In genomic region chr6:32920091-32920490, GRCm38 (mm10) we compare ENCODE assay signal across 25 mouse cellular contexts.
A peak's percentile ranks its signal among the peaks of the same experiment; 100 is the strongest.
DNase-seq lines count a peak whose midpoint lies in the region; TF ChIP-seq lines count a peak whose summit lies in the region.
"Had no signal": no experiment of that assay in that cellular context is flagged by ENCODE, and none has a peak within 500 bp of the region (broad histone marks: within the 10 kb centered on the region; RNA-seq: fewer than 3 reads in every experiment).

No protein-coding gene starts in this region.

- WGBS in midbrain, embryonic 10.5 days = 86% methylated on average over 2 of the region's 2 CpGs

- no peaks in the 10 kb centered on the region for H3K4me1 ChIP-seq in embryonic fibroblast, embryonic 13.5 days (ENCODE audit: control insufficient read depth, insufficient read depth, low read length)
- H3K4me1 ChIP-seq in midbrain, embryonic 10.5 days = no peaks in the 10 kb centered on the region
- H3K4me1 ChIP-seq: embryonic facial prominence, embryonic 15.5 days; forebrain, embryonic 15.5 days; midbrain, embryonic 15.5 days; neural tube, embryonic 12.5 days had no signal

- H3K27ac ChIP-seq in embryonic fibroblast, embryonic 13.5 days (ENCODE audit: insufficient read depth, low read length) = peak overlapping the region; percentile 37; the same call in 1 of the 2 replicates
- H3K27ac ChIP-seq in midbrain, embryonic 10.5 days (replicated peaks) = no peak overlapping the region
- H3K27ac ChIP-seq: embryonic facial prominence, embryonic 15.5 days; forebrain, embryonic 15.5 days; hindbrain, postnatal 0 days; liver, embryonic 12.5 days; midbrain, embryonic 15.5 days; neural tube, embryonic 12.5 days had no signal

- no peak for TF ChIP-seq CTCF in embryonic fibroblast, embryonic 13.5 days (IDR thresholded peaks at IDR 0.05; ENCODE audit: borderline replicate concordance, insufficient read depth, low read length)

- no peak overlapping the region for H3K4me3 ChIP-seq in embryonic fibroblast, embryonic 13.5 days (ENCODE audit: insufficient read depth, low read length)
- H3K4me3 ChIP-seq in midbrain, embryonic 10.5 days = no peak overlapping the region
- H3K4me3 ChIP-seq: embryonic facial prominence, embryonic 15.5 days; forebrain, embryonic 15.5 days; heart, embryonic 12.5 days; liver, embryonic 12.5 days; midbrain, embryonic 15.5 days; neural tube, embryonic 12.5 days had no signal

- peak; percentile 71 to 87 for DNase-seq in frontal cortex, adult 2 months (ENCODE audit: extremely low spot score in 1 of 2, low spot score in 1 of 2)
- peak; percentile 55 to 64 for DNase-seq in left cerebral cortex, postnatal 14 days (ENCODE audit: low spot score in 2 of 2)
- DNase-seq in right cerebral cortex, postnatal 25 days = peak; percentile 59
- no peak for DNase-seq in cerebellum, postnatal 25 days
- no peak for DNase-seq in thymus, postnatal 4 days
- no peak for DNase-seq in midbrain, embryonic 10.5 days (ENCODE audit: low spot score)
- DNase-seq: adrenal gland, postnatal 25 days; cerebellum, adult 9-10 months; gastrocnemius, postnatal 25 days; heart, adult 18-20 months; heart, postnatal 10 days; kidney, adult 9 months; kidney, postnatal 25 days; lung, adult 18-20 months; lung, postnatal 14 days; retina, postnatal 1 day; thymus, postnatal 14 days had no signal

- H3K9me3 ChIP-seq in midbrain, embryonic 10.5 days (replicated peaks) = no peaks in the 10 kb centered on the region
- H3K9me3 ChIP-seq: embryonic facial prominence, embryonic 15.5 days; forebrain, embryonic 15.5 days; heart, embryonic 12.5 days; liver, embryonic 12.5 days; midbrain, embryonic 15.5 days; neural tube, embryonic 12.5 days had no signal

- intact Hi-C loops in left cerebral cortex, postnatal 14 days (cut with DNase I) = no loop called here

- TF ChIP-seq POLR2A in embryonic fibroblast, embryonic 13.5 days (IDR thresholded peaks at IDR 0.05; ENCODE audit: low read depth, low read length) = no peak

- H3K27me3 ChIP-seq in midbrain, embryonic 10.5 days (ENCODE audit: low read depth, poor library complexity, severe bottlenecking) = no peaks in the 10 kb centered on the region
- H3K27me3 ChIP-seq: embryonic facial prominence, embryonic 15.5 days; forebrain, embryonic 15.5 days; heart, embryonic 12.5 days; liver, embryonic 12.5 days; midbrain, embryonic 15.5 days; neural tube, embryonic 12.5 days had no signal

- peaks cover 9% of the 10 kb centered on the region for H3K36me3 ChIP-seq in midbrain, embryonic 10.5 days
- H3K36me3 ChIP-seq: forebrain, embryonic 15.5 days; midbrain, embryonic 15.5 days; neural tube, embryonic 12.5 days had no signal

Comparison
In these comparisons a context has a peak if more than half of its experiments do, and no peak if none do; other contexts are left out.
1. DNase-seq: peak in frontal cortex, adult 2 months (2 of 2), left cerebral cortex, postnatal 14 days (2 of 2) and right cerebral cortex, postnatal 25 days (single experiment); none in cerebellum, postnatal 25 days (0 of 2), thymus, postnatal 4 days (single experiment) and midbrain, embryonic 10.5 days (single experiment).